Mouse (Mus musculus) ES-E14 (cell line): ENCODE data around the gene Gtsf1l. TPM values are rescaled to one million over a fixed set of nuclear protein-coding genes. Genes with fewer than 3 reads are reported as not detected.
"Not testable (repeated sequence)": the region's sequence is repeated elsewhere in the genome, so short reads cannot be mapped to it uniquely, and the experiment has no call there.

ENCODE experiments used
- DNase-seq: peaks from one replicate; pipeline ENCODE4 v3.0.0-alpha.2; 2013; ENCODE audit warnings: low read depth, low spot score
- H3K27ac ChIP-seq: 2 replicates; pipeline ENCODE4 v1.5.1; 2012; ENCODE audit warnings: low read depth, mild to moderate bottlenecking, low read length, moderate library complexity, mixed read lengths; ENCODE audit not compliant: poor library complexity, insufficient read depth, severe bottlenecking
- H3K36me3 ChIP-seq: 2 replicates; pipeline ENCODE4 v1.6.1; 2012; ENCODE audit warnings: mild to moderate bottlenecking, low read length, moderate library complexity, mixed read lengths; ENCODE audit not compliant: control insufficient read depth, poor library complexity, insufficient read depth, severe bottlenecking
- H3K4me1 ChIP-seq, 2 experiments: fragments of 150-350 bp in 1 of 2; sonication (generic) in 1 of 2; 2 replicates each; pipeline ENCODE4 v1.6.1; 2012; ENCODE audit warnings: low read length in 2 of 2, mild to moderate bottlenecking in 1 of 2, mixed read lengths in 1 of 2; ENCODE audit not compliant: control insufficient read depth in 2 of 2, insufficient read depth in 2 of 2, poor library complexity in 1 of 2
- H3K4me3 ChIP-seq, 2 experiments: fragments of 150-350 bp in 1 of 2; sonication (generic) in 1 of 2; 2 replicates each; pipeline ENCODE4 v1.5.1; 2012; ENCODE audit warnings: low read length in 2 of 2, low read depth in 1 of 2, mild to moderate bottlenecking in 1 of 2, mixed read lengths in 1 of 2; ENCODE audit not compliant: insufficient read depth in 1 of 2, poor library complexity in 1 of 2, severe bottlenecking in 1 of 2
- H3K9ac ChIP-seq: 2 replicates; pipeline ENCODE4 v1.6.1; 2012; ENCODE audit warnings: low read depth, mild to moderate bottlenecking, low read length, mixed read lengths; ENCODE audit not compliant: poor library complexity, insufficient read depth, severe bottlenecking
- H3K9me3 ChIP-seq: fragments of 150-350 bp; sonication (generic); 2 replicates; pipeline ENCODE4 v1.6.1; 2012; ENCODE audit warnings: low read depth, mild to moderate bottlenecking, low read length; ENCODE audit not compliant: control insufficient read depth, insufficient read depth
- CHD2 ChIP-seq: IDR thresholded peaks from 2 replicates; pipeline ENCODE4 v1.6.1; 2014; ENCODE audit warnings: mild to moderate bottlenecking, low read depth, low read length, inconsistent platforms
- HCFC1 ChIP-seq: IDR thresholded peaks from 2 replicates; pipeline ENCODE4 v1.6.1; 2012; ENCODE audit warnings: low read length, inconsistent platforms, borderline replicate concordance; ENCODE audit not compliant: insufficient read depth
- MAFK ChIP-seq: IDR thresholded peaks from 2 replicates; pipeline ENCODE4 v1.6.1; 2014; ENCODE audit warnings: mild to moderate bottlenecking, low read depth, low read length, inconsistent platforms; ENCODE audit not compliant: insufficient read depth
- ZC3H11A ChIP-seq: IDR thresholded peaks from 2 replicates; pipeline ENCODE4 v1.6.1; 2012; ENCODE audit warnings: low read depth, mild to moderate bottlenecking, inconsistent platforms, low read length, borderline replicate concordance
- ZNF384 ChIP-seq: IDR thresholded peaks from 2 replicates; pipeline ENCODE4 v1.6.1; 2012; ENCODE audit warnings: low read depth, low read length, inconsistent platforms
- in situ Hi-C, 2 experiments: fragments of 600-800 bp; cut with MboI; formaldehyde crosslinking; loops; one replicate each; pipeline ENCODE4 v1.15.1; 2025; ENCODE audit warnings: low sequenced_read_pairs in 2 of 2, inconsistent platforms in 1 of 2; ENCODE audit not compliant: unreplicated experiment in 2 of 2
- total RNA-seq: library from RNA; depleted of rRNA; stranded (reverse); fragments of 300-350 nt; gene quantifications from 2 replicates; pipeline ENCODE4 v1.2.3, GENCODE M21; 2012

Gene Gtsf1l
- total RNA-seq, 1 experiment: 25.7 TPM

DNA sequence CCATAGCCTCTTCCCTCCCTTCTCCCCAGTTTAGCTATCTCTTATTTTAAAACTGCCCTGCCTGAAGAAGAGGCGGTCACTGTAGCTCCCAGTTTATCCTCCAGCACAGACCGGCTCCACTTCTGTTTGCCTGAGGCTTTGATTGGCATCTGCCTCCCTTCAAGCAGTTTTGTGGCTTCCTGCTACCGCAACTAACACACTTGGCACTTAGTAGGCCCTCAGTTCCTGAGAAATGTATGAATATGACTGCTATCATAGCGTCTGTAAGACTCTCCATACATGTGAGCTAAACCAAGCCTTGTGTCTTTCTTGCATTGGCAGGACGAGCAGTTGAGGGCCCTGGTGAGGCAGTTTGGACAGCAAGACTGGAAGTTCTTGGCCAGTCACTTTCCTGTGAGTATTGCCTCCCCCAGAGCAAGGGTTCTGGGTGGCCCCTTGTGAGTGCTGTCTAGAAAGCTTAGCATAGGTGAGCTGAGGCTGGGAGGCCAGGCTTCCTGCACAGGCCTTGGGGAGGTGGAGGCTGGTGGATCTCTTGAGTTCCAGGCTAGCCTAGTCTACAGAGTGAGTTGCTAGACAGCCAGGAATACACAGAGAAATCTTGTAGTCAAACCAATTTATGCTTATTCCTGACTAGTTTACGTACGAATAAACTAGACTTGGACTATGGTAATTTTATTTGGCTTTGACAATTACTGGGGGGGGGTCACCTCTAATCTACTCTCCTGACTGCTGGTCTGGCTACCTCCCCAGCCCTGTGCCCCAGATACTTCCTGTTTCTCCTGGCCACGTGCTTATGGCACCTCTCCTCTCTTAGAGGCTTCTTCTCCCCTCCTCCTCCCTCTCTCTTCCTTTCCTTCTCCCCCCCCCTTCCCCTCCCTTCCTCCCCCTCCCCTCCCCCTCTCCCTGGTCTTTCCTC is 26.2 kb downstream of the Gtsf1l start:
- peak overlapping the region; percentile 82 for H3K27ac ChIP-seq
- no peaks in the 10 kb centered on the region for H3K9me3 ChIP-seq
- peak overlapping the region; percentile 1 to 43; a peak in 3 of 4 replicates for H3K4me3 ChIP-seq
- in situ Hi-C loops: no loop called here
- TF ChIP-seq CHD2 (no peak), HCFC1 (no peak), ZC3H11A (no peak), ZNF384 (no peak), MAFK (no peak)
- no peak for DNase-seq
- peaks cover 2 to 30% of the 10 kb centered on the region in 2 experiments for H3K4me1 ChIP-seq
- H3K36me3 ChIP-seq: peaks cover 60% of the 10 kb centered on the region
- H3K9ac ChIP-seq: peak overlapping the region; percentile 56

DNA sequence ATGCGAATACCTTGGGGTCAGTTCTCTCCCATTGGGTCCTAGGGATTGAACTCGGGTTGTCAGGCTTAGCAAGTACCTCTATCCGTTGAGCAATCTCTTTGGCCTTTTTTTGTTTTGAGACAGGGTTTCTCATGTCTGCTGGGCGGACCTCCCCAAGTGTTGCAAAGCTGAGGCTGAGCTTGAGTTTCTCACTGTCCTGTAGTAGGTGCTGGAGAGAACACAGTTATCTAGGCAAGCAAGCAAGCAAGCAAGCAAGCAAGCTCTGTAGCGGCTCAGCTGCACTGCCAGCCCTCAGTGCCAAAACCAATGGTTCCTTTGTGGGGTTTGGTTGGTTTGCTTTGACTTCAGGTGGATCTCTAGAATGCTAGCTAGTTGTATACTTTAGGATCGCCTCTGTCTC is 27.0 kb downstream of the Gtsf1l start:
- Histone ChIP-seq H3K4me1 (peaks cover 2 to 28% of the 10 kb centered on the region in 2 experiments), H3K36me3 (peaks cover 61% of the 10 kb centered on the region), H3K9ac (peak overlapping the region; percentile 56; the same call in 1 of the 2 replicates), H3K27ac (peak overlapping the region; percentile 82; the same call in 1 of the 2 replicates), H3K9me3 (no peaks in the 10 kb centered on the region), H3K4me3 (peak overlapping the region; percentile 1 to 43; a peak in 2 of 4 replicates)
- DNase-seq: no peak
- in situ Hi-C loops: no loop called here
- no peak for TF ChIP-seq CHD2
- no peak for TF ChIP-seq HCFC1
- TF ChIP-seq MAFK: no peak
- no peak for TF ChIP-seq ZC3H11A
- TF ChIP-seq ZNF384: no peak

DNA sequence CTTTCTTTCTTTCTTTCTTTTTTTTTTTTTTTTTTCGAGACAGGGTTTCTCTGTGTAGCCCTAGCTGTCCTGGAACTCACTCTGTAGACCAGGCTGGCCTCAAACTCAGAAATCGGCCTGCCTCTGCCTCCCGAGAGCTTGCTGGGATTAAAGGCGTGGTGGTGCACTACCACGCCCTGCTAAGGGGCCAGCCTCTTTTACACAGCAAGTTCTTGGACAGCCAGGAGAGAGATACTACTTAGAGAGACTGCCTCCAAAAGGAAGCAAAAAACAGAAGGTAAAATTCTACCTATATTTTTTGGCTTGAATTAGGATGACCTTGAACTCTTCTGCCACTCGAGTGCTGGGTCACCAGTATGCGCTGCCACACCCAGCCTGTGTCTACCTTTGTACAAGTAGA is 28.7 kb downstream of the Gtsf1l start:
- H3K9me3 ChIP-seq, in situ Hi-C loops, DNase-seq: not testable (repeated sequence)
- Histone ChIP-seq H3K4me1 (peaks cover 2 to 18% of the 10 kb centered on the region in 2 experiments), H3K36me3 (peaks cover 46% of the 10 kb centered on the region), H3K9ac (peak overlapping the region; percentile 81), H3K4me3 (peak overlapping the region; percentile 58 to 74), H3K27ac (peak overlapping the region; percentile 85)

DNA sequence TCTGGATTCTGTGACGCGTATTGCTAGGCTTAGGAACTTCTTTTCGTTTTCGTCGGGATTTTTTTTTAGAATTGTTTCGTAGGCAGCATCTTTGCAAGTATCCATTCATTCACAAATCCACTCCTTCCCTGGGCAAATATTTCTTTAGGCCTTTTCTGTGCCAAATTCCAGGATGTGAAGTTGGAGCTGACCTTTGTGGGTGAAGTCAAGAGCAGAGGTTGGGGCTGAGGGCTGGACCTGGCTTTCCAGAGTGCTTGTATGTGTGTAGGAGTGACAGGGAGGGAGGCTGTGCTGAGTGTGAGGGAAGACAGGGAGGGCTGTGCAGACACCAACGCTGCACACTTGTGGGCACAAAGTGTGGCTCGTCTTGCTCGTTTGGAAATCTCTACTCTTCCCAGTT is 31.1 kb downstream of the Gtsf1l start:
- in situ Hi-C loops: no loop called here
- no peak for DNase-seq
- H3K27ac ChIP-seq: peak overlapping the region; percentile 54
- TF ChIP-seq HCFC1: no peak
- TF ChIP-seq MAFK: no peak
- no peak for TF ChIP-seq ZC3H11A
- no peak for TF ChIP-seq CHD2
- TF ChIP-seq ZNF384: no peak
- H3K9ac ChIP-seq: peak overlapping the region; percentile 98
- H3K4me1 ChIP-seq: peaks cover 5 to 10% of the 10 kb centered on the region in 2 experiments; a peak in 3 of 4 replicates
- H3K9me3 ChIP-seq: no peaks in the 10 kb centered on the region
- H3K36me3 ChIP-seq: peaks cover 26% of the 10 kb centered on the region
- H3K4me3 ChIP-seq: peak overlapping the region; percentile 94 to 97
